Mouse (Mus musculus) frontal cortex, postnatal 36 days (tissue): ENCODE data around the gene Ttc22.

Source experiments
- DNase-seq, 2 experiments: peaks; one replicate each; pipeline ENCODE4 v3.0.0; 2022; ENCODE audit warnings: low spot score in 2 of 2

Ttc22 gene

GRCm38 (mm10) chr4:106663956-106664470 is 41.8 kb downstream of the Ttc22 start:
- DNase-seq, result no peak

- DNase-seq, result no peak
These were observed 42.5 kb downstream of the Ttc22 start for GRCm38 (mm10) chr4:106664697-106665096.

GRCm38 (mm10) chr4:106665269-106665668 is 43.0 kb downstream of the Ttc22 start:
- DNase-seq, result no peak

GRCm38 (mm10) chr4:106665673-106666072 is 43.4 kb downstream of the Ttc22 start:
- no peak for DNase-seq

DNA sequence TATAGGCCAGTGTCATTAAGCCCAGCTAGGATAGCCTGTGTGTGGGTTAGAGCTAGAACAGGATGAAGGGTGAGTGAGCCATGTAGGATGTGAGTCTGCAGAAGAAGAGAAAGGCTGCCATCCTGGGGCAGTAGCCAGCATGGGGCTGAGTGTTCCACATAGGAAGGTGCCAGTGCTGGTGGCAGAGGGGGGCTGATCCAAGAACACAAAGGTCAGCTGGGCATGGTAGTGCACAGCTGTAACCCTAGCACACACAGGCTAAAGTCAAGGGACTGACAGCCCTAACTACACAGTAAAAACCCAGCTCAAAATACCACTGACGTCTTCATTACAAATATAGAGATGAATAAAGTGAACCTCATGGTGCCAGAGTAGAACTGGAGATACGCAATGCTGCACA is 44.3 kb downstream of the Ttc22 start:
- no peak for DNase-seq

GRCm38 (mm10) chr4:106676749-106677148 is 54.5 kb downstream of the Ttc22 start:
- DNase-seq, result no peak

- peak; percentile 76 to 83 for DNase-seq
These were observed 56.3 kb downstream of the Ttc22 start, which contains the start of gene Ttc4 for GRCm38 (mm10) chr4:106678442-106679118. TSS of gene Ttc4 (minus strand) at chr4:106678944.

GRCm38 (mm10) chr4:106679152-106679551 is 56.9 kb downstream of the Ttc22 start:
- no peak for DNase-seq

GRCm38 (mm10) chr4:106680955-106681354 is 58.7 kb downstream of the Ttc22 start:
- no peak for DNase-seq

DNA sequence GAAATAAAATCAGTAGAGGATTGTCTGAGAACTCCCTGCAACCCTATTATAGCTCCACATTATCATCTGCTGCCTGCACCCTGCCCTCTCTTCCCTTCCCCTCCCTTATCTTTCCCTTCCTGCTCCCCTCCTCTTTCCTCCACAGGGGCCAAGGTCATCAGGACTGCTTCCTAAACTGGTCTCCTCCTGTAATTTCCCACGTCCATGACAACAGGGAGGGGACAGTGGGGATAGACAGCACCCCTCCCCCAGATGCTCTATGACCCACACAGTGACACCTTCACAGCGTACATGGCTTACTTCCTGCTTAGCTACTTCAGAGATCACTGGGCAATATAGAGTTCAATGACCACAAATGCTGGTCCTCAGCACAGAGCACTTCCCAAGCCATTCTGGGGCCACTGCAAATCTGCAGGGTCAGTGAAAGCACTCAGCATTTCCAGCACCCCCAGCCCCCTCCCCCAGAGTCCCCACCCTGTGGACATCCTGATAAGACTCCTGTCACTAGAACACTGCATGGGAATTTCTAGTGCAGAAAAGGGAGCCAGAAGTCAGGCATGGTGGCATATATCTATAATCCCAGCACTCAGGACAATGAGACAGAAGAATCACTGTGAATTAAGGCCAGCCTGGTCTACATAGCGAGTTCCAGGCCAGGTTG is 66.5 kb downstream of the Ttc22 start:
- DNase-seq, result no peak
